Mouse (Mus musculus): ENCODE measurements around the gene Tlr5.
A peak's percentile ranks its signal among the peaks of the same experiment; 100 is the strongest.

Tlr5 gene

GRCm38 (mm10) chr1:182954287-182955046 lies at the start of gene Tlr5:
Tlr5 (plus strand) TSS chr1:182954788.
- DNase-seq (ENCODE audit: extremely low spot score): peak; percentile 62

GRCm38 (mm10) chr1:182905669-182906068 lies 48.9 kb upstream of the Tlr5 start:
- no peak for DNase-seq (ENCODE audit: extremely low spot score)

- DNase-seq (ENCODE audit: extremely low spot score): peak; percentile 81
Observed at GRCm38 (mm10) chr1:182908050-182909036, 46.2 kb upstream of the Tlr5 start.

GRCm38 (mm10) chr1:182909066-182909465 lies 45.5 kb upstream of the Tlr5 start:
- DNase-seq (ENCODE audit: extremely low spot score): peak; percentile 8

- no peak for DNase-seq (ENCODE audit: extremely low spot score)
Observed at GRCm38 (mm10) chr1:182909596-182909995, 45.0 kb upstream of the Tlr5 start.

GRCm38 (mm10) chr1:182912591-182912990 lies 42.0 kb upstream of the Tlr5 start:
- DNase-seq (ENCODE audit: extremely low spot score): no peak

- no peak for DNase-seq (ENCODE audit: extremely low spot score)
Observed at GRCm38 (mm10) chr1:182914121-182914908, 40.3 kb upstream of the Tlr5 start.

- no peak for DNase-seq (ENCODE audit: extremely low spot score)
Observed at GRCm38 (mm10) chr1:182916166-182916565, 38.4 kb upstream of the Tlr5 start.

GRCm38 (mm10) chr1:182918718-182919346 lies 35.8 kb upstream of the Tlr5 start:
- DNase-seq (ENCODE audit: extremely low spot score): no peak

GRCm38 (mm10) chr1:182922824-182923223 lies 31.8 kb upstream of the Tlr5 start:
- no peak for DNase-seq (ENCODE audit: extremely low spot score)

- no peak for DNase-seq (ENCODE audit: extremely low spot score)
Observed at GRCm38 (mm10) chr1:182926465-182926864, 28.1 kb upstream of the Tlr5 start.

GRCm38 (mm10) chr1:182927878-182928851 lies 26.4 kb upstream of the Tlr5 start:
- no peak for DNase-seq (ENCODE audit: extremely low spot score)

GRCm38 (mm10) chr1:182935469-182935868 lies 19.1 kb upstream of the Tlr5 start:
- DNase-seq (ENCODE audit: extremely low spot score): no peak

- no peak for DNase-seq (ENCODE audit: extremely low spot score)
Observed at GRCm38 (mm10) chr1:182937486-182938120, 17.0 kb upstream of the Tlr5 start.

- no peak for DNase-seq (ENCODE audit: extremely low spot score)
Observed at GRCm38 (mm10) chr1:182941921-182942320, 12.7 kb upstream of the Tlr5 start.

GRCm38 (mm10) chr1:182943911-182944310 lies 10.7 kb upstream of the Tlr5 start:
- no peak for DNase-seq (ENCODE audit: extremely low spot score)

- no peak for DNase-seq (ENCODE audit: extremely low spot score)
Observed at GRCm38 (mm10) chr1:182944638-182945037, 9.9 kb upstream of the Tlr5 start.

- DNase-seq (ENCODE audit: extremely low spot score): no peak
Observed at GRCm38 (mm10) chr1:182945561-182945960, 9.0 kb upstream of the Tlr5 start.

GRCm38 (mm10) chr1:182951298-182951697 lies 3.3 kb upstream of the Tlr5 start:
- no peak for DNase-seq (ENCODE audit: extremely low spot score)

GRCm38 (mm10) chr1:182953165-182953564 lies 1.4 kb upstream of the Tlr5 start:
- no peak for DNase-seq (ENCODE audit: extremely low spot score)

Measured in embryo, embryonic 9.5 days (tissue).